Mouse (Mus musculus) c-Kit-positive CD71-positive TER-119-positive erythroid progenitor cells, embryonic 14.5 days (primary cell): ENCODE results near the gene Mag.
"Not testable (repeated sequence)": the region's sequence is repeated elsewhere in the genome, so short reads cannot be mapped to it uniquely, and the experiment has no call there.

Source experiments
- DNase-seq: peaks from one replicate; pipeline ENCODE4 v3.0.0-alpha.2; 2013; ENCODE audit warnings: low spot score

Mag gene

DNA sequence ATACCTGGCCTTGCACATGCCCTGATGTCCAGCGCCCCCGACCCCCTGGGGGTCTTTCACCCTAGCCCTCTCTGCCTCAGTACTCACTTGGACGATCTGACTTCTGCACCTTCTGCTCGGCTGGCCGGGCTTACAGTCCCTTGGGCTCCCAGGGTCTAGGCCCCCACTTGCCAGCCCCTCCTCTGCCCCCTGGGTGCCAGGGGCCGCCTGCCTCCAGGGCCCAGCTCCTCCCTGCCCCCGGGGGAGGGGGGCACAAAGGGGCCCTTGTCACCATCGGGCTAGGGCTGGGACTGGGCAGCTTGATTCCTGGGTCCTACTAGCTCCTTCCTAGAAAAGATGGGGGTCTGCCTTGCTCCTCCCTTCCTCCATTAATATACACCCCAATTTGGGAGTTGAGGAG lies at the start of gene Mag:
Mag (minus strand) TSS at position 142 of the 400 bp plus-strand sequence.
- DNase-seq: no peak

- DNase-seq: no peak
These were observed 49.7 kb upstream of the Mag start for GRCm38 (mm10) chr7:30964366-30964765.

DNA sequence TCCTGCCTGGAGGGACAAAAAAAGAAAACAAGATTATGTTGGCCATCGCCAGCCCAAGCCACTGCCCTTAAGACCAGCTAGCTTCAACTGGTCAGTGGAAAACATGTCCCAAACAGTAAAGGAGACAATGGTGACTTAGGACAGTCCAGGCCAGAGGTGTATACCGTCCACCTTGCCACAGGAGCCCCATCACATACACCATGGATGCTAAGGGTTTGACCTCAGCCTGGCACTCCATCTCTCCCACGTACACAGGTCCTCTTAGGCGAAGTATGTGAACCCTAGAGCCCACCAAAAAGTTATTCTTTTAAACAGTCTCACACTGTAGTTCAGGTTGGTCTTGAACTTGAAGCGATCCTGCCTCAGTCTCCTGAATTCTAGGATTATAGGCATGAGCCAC lies 48.2 kb upstream of the Mag start:
- DNase-seq: no peak

GRCm38 (mm10) chr7:30959786-30960349 lies 45.2 kb upstream of the Mag start:
- DNase-seq: no peak

DNA sequence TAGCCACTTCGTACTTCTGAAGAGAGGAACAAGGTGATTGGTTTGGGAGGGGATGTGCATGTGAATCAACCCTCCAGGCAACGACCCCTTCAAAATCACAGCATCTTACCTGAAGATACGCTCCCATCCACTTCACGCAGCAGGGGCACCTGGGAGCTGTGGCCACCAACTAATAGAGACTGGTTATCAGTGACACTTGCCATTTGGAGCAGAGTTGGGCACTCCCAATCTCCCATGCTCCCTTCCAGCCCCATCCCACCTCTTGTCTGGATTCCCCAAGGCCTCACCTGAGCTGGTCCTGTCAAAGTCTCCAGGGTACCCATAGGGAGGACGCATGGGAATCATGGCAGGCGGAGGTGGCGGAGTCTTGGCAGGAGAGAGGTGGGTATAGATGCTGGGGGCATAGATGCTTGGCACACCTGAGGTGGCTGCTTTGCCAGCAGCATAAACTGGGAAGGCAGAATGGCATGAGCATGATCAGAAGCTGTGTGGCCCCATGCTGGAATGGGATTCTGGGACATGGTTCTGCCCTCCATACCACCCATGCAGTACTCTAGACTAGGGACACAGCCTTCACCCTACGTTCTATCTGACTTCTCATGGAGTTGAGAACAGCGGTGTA lies 44.3 kb upstream of the Mag start:
- DNase-seq: no peak

- DNase-seq: no peak
These were observed 43.6 kb upstream of the Mag start for GRCm38 (mm10) chr7:30958109-30958865.

GRCm38 (mm10) chr7:30957367-30957783 lies 42.7 kb upstream of the Mag start:
- DNase-seq: peak; percentile 87

- peak; percentile 43 for DNase-seq
These were observed 42.2 kb upstream of the Mag start, which contains the start of gene Usf2 for GRCm38 (mm10) chr7:30956756-30957366. Gene Usf2, minus strand, starts transcription at chr7:30956803.

- no peak for DNase-seq
These were observed 41.7 kb upstream of the Mag start for GRCm38 (mm10) chr7:30956357-30956751.

DNA sequence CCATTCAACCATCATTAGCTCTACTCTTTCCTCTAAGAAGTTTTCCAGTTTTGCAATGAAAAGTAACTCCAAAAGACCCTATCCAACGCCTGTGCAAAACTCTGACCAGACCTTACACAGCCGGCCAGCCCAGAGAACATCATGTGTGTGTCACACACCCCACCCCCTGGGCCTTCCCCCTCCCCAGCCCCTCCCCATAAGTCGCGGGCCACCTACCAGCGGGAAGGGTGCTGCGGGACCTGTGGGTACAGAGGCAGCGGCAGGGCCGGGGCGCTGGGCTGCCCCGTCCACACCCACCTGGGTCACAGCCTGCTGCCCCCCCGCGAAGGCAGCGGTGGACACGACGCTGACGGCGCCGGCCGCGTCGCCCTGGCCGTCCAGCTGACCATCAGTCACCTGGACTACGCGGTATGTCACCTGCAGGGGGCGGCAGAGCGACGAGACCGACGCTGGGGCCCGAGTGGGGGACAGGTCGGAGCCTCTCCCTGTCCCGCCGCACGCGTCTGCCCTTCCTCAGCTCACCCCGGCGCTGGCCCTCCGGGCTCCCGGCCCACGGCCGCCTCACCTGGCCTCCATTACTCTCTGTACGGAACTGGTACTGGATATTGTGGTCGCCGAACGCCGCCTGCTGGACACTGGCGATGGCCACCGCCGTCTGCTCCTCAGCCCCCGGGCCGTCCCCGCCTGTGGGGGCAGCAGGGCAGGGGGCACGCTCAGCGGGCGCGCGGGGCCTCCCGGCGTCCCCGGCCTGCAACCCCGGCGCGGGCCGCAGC lies 41.1 kb upstream of the Mag start:
- DNase-seq: peak; percentile 80

- no peak for DNase-seq
These were observed 40.4 kb upstream of the Mag start for GRCm38 (mm10) chr7:30954971-30955520.

- no peak for DNase-seq
These were observed 39.4 kb upstream of the Mag start for GRCm38 (mm10) chr7:30954036-30954435.

- no peak for DNase-seq
These were observed 38.8 kb upstream of the Mag start for GRCm38 (mm10) chr7:30953459-30953858.

DNA sequence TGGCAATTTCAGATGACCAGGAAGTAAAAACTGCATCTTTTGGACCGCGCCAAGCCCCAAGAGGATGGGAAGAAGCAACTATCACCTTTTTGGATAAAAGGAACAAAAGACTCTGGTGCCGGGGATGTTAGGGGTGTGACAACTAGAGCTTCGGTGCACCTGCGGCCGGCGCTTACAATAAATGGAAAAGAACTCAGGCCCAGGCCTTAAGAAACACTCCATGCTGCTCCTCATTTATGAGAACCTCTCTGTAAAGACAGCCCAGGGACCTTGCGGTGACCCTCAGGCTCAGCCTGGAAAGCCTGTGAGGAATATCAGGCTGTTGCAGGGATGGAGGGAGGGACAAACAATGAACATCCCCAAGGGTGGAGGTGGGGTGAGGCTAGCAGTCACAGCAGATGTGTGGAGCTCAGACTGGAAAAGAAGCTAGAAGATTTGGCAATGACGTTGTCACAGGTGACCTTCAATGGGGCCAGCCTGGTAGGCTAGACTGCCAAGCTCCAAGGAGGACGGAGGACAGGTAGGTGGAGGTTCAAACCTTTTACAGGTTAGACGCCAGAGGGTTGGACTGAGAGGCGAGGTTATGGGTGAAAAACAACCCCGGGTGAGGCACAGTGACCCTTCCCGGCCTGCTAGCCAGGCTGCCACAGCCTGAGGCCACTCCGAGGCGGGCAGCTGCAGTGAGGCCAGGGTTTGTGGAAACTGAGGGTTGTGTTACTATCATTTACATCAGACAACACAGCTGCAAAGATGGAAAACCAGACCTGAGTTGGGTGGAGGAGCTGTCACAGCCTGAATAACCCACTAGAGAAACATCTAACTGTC lies 38.0 kb upstream of the Mag start:
- no peak for DNase-seq

DNA sequence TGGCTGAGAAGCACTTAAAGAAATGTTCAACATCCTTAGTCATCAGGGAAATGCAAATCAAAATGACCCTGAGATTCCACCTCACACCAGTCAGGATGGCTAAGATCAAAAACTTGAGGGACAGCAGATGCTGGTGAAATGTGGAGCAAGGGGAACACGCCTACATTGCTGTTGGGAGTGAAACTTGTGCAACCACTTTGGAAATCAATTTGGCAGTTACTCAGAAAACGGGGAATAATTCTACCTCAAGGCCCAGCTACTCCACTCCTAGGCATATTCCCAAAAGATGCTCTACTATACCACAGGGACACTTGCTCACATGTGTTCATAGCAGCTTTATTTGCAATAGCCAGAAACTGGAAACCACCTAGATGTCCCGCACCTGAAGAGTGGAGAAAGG lies 35.2 kb upstream of the Mag start:
- DNase-seq: not testable (repeated sequence)

GRCm38 (mm10) chr7:30945876-30946275 lies 31.2 kb upstream of the Mag start:
- no peak for DNase-seq

GRCm38 (mm10) chr7:30945466-30945865 lies 30.8 kb upstream of the Mag start:
- not testable (repeated sequence) for DNase-seq

- not testable (repeated sequence) for DNase-seq
These were observed 30.0 kb upstream of the Mag start for GRCm38 (mm10) chr7:30944706-30945105.

- no peak for DNase-seq
These were observed 29.4 kb upstream of the Mag start, which contains the start of gene Hamp for GRCm38 (mm10) chr7:30943909-30944635. Gene Hamp, minus strand, starts transcription at chr7:30944032.

GRCm38 (mm10) chr7:30942365-30942764 lies 27.7 kb upstream of the Mag start:
- DNase-seq: not testable (repeated sequence)
